Comparison of ENCODE assay signal across 8 mouse cellular contexts in the genomic region with DNA sequence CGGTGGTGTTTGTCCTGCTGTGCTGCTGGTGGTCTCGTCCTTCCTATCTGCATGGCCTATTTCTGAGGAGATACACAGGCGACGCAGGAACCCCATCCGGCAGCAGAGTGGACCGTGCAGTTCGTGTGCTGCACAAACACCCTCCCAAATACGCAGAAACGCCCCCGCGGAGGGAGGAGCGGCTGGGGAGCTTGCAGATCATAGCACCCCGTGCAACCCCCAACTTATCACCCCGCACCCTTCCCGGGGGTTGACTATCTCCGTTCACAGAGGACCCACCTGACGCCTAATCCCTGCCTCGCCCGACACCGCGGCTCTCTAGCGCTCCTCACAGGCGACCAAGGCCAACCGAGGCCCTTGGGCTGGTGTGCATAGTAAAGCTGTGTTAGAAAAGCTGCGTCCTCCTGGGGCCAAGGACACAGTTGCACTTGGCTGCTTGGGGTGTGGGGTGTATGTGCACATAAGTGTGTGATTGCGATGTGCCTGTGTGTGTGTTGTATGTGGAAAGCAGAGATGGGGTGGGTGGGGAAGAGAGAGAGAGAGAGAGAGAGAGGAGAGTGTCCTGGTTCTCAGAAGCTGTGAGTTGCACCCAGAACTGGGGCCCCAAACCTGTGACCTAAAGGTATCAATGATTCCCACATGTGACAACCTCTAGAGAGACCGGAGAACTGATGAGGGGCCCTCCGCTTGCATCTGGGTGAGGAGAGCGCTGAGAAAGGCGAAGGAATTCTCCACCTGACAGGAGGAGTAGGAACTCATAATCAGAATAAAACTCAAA. TPM values are rescaled to one million over a fixed set of nuclear protein-coding genes. Genes with fewer than 3 reads are reported as not detected.
DNase-seq lines count a peak whose midpoint lies in the region; ATAC-seq and TF ChIP-seq lines count a peak whose summit lies in the region.

No protein-coding gene starts in this region.

- TF ChIP-seq POLR2A in cerebellum, adult 2 months (IDR thresholded peaks at IDR 0.05; ENCODE audit: borderline replicate concordance, insufficient read depth, low read length): no peak

- H3K36me3 ChIP-seq in forebrain, embryonic 16.5 days (ENCODE audit: control insufficient read depth, insufficient read depth): no peaks in the 10 kb centered on the region
- peaks cover 5% of the 10 kb centered on the region for H3K36me3 ChIP-seq in liver, embryonic 12.5 days
- H3K36me3 ChIP-seq in neural tube, embryonic 12.5 days: no peaks in the 10 kb centered on the region

- WGBS in cerebellum, adult 2 months: 16% methylated on average over 30 of the region's 30 CpGs
- 16% methylated on average over 30 of the region's 30 CpGs for WGBS in forebrain, embryonic 16.5 days
- 6% methylated on average over 30 of the region's 30 CpGs for WGBS in liver, embryonic 12.5 days (ENCODE audit: insufficient replicate concordance)
- WGBS in neural tube, embryonic 12.5 days: 17% methylated on average over 30 of the region's 30 CpGs

- peaks cover 3% of the 10 kb centered on the region for H3K4me1 ChIP-seq in cerebellum, adult 2 months (ENCODE audit: control insufficient read depth, insufficient read depth, low read length)
- peaks cover 11% of the 10 kb centered on the region for H3K4me1 ChIP-seq in forebrain, embryonic 16.5 days (replicated peaks; ENCODE audit: control insufficient read depth, insufficient read depth, low read length)
- H3K4me1 ChIP-seq in liver, embryonic 12.5 days: peaks cover 84% of the 10 kb centered on the region
- peaks cover 7% of the 10 kb centered on the region for H3K4me1 ChIP-seq in neural tube, embryonic 12.5 days

- peak; percentile 52 for TF ChIP-seq CTCF in cerebellum, adult 2 months (IDR thresholded peaks at IDR 0.05; ENCODE audit: borderline replicate concordance, insufficient read depth, low read depth, low read length)

- H3K27me3 ChIP-seq in cerebellum, adult 2 months (ENCODE audit: control insufficient read depth, insufficient read depth, low read length): no peaks in the 10 kb centered on the region
- no peaks in the 10 kb centered on the region for H3K27me3 ChIP-seq in forebrain, embryonic 16.5 days (replicated peaks; ENCODE audit: control insufficient read depth, insufficient read depth, low read length)
- H3K27me3 ChIP-seq in liver, embryonic 12.5 days (replicated peaks): no peaks in the 10 kb centered on the region
- H3K27me3 ChIP-seq in neural tube, embryonic 12.5 days (replicated peaks): no peaks in the 10 kb centered on the region; the same call in none of the 2 replicates

- peak overlapping the region; percentile 52 for H3K4me2 ChIP-seq in forebrain, embryonic 16.5 days (ENCODE audit: low read length)
- H3K4me2 ChIP-seq in liver, embryonic 12.5 days: peak overlapping the region; percentile 84
- H3K4me2 ChIP-seq in neural tube, embryonic 12.5 days (replicated peaks): peak overlapping the region; percentile 62

- DNase-seq in thymus, postnatal 25 days: peak; percentile 8
- DNase-seq in thymus, adult 18-20 months: no peak
- peak; percentile 58 to 66 for DNase-seq in cerebellum, adult 2 months
- DNase-seq in kidney, postnatal 10 days: peak; percentile 55

- no peaks in the 10 kb centered on the region for H3K9me3 ChIP-seq in forebrain, embryonic 16.5 days (ENCODE audit: control insufficient read depth, low read length)
- no peaks in the 10 kb centered on the region for H3K9me3 ChIP-seq in liver, embryonic 12.5 days (replicated peaks)
- no peaks in the 10 kb centered on the region for H3K9me3 ChIP-seq in neural tube, embryonic 12.5 days

- no peak overlapping the region; the same call in 1 of the 2 replicates for H3K27ac ChIP-seq in cerebellum, adult 2 months (ENCODE audit: insufficient read depth, low read length)
- H3K27ac ChIP-seq in forebrain, embryonic 16.5 days (ENCODE audit: low read length): no peak overlapping the region
- H3K27ac ChIP-seq in liver, embryonic 12.5 days: peak overlapping the region; percentile 97
- H3K27ac ChIP-seq in neural tube, embryonic 12.5 days: no peak overlapping the region

- H3K9ac ChIP-seq in forebrain, embryonic 16.5 days (replicated peaks; ENCODE audit: low read depth, low read length): peak overlapping the region; percentile 40; the same call in 1 of the 2 replicates
- peak overlapping the region; percentile 74 for H3K9ac ChIP-seq in liver, embryonic 12.5 days
- peak overlapping the region; percentile 29; the same call in 1 of the 2 replicates for H3K9ac ChIP-seq in neural tube, embryonic 12.5 days

- H3K4me3 ChIP-seq in cerebellum, adult 2 months (replicated peaks; ENCODE audit: insufficient read depth, low read depth, low read length): peak overlapping the region; percentile 63
- H3K4me3 ChIP-seq in forebrain, embryonic 16.5 days (replicated peaks; ENCODE audit: low read length): peak overlapping the region; percentile 33
- peak overlapping the region; percentile 54 for H3K4me3 ChIP-seq in liver, embryonic 12.5 days
- H3K4me3 ChIP-seq in neural tube, embryonic 12.5 days: peak overlapping the region; percentile 28

- peak; percentile 47; the same call in 1 of the 2 replicates for ATAC-seq in forebrain, embryonic 16.5 days
- peak; percentile 91 for ATAC-seq in liver, embryonic 12.5 days
- 0 out of 2 replicates have a peak, but pooled peaks have one; percentile 29 for ATAC-seq in neural tube, embryonic 12.5 days (ENCODE audit: low FRiP score, low read depth)
- ATAC-seq in monocyte, adult 5-6 weeks (replicated peaks; ENCODE audit: insufficient number of reproducible peaks, low FRiP score, low TSS enrichment, poor library complexity, severe bottlenecking): no peak

RNA-seq across cellular contexts. Expression of a gene that starts 3.5 kb away (rescaled TPM):
- polyA plus RNA-seq in cerebellum, adult 2 months (2012; rRNA removed): 0.03 and 0.07 TPM in 2 replicates
- 0.13 TPM in 1 of 2 replicates, not detected in the other for polyA plus RNA-seq in forebrain, embryonic 16.5 days (2015; fragmentation: Nextera tagmentation; extraction: Ambion mirVana)
- 162 and 171 TPM in 2 replicates for polyA plus RNA-seq in liver, embryonic 12.5 days (2016; fragmentation: Nextera tagmentation; extraction: Ambion mirVana)
- polyA plus RNA-seq in neural tube, embryonic 12.5 days (2016; fragmentation: Nextera tagmentation; extraction: Ambion mirVana): 0.43 and 0.46 TPM in 2 replicates
- total RNA-seq in monocyte, adult 5-6 weeks (2017): not detected in 3 replicates

RNA-seq across cellular contexts. Expression of a gene that starts 27.5 kb away (rescaled TPM):
- polyA plus RNA-seq in cerebellum, adult 2 months (2012; rRNA removed): 13.0 and 14.6 TPM in 2 replicates
- 34.0 and 39.6 TPM in 2 replicates for polyA plus RNA-seq in forebrain, embryonic 16.5 days (2015; fragmentation: Nextera tagmentation; extraction: Ambion mirVana)
- polyA plus RNA-seq in liver, embryonic 12.5 days (2016; fragmentation: Nextera tagmentation; extraction: Ambion mirVana): 0.81 and 0.86 TPM in 2 replicates
- polyA plus RNA-seq in neural tube, embryonic 12.5 days (2016; fragmentation: Nextera tagmentation; extraction: Ambion mirVana): 19.5 and 23.2 TPM in 2 replicates
- total RNA-seq in monocyte, adult 5-6 weeks (2017): not detected in 3 replicates

RNA-seq across cellular contexts. Expression of a gene that starts 30.7 kb away (rescaled TPM):
- polyA plus RNA-seq in cerebellum, adult 2 months (2012; rRNA removed): 107 and 113 TPM in 2 replicates
- polyA plus RNA-seq in forebrain, embryonic 16.5 days (2015; fragmentation: Nextera tagmentation; extraction: Ambion mirVana): 380 and 438 TPM in 2 replicates
- polyA plus RNA-seq in liver, embryonic 12.5 days (2016; fragmentation: Nextera tagmentation; extraction: Ambion mirVana): 284 and 291 TPM in 2 replicates
- 353 and 354 TPM in 2 replicates for polyA plus RNA-seq in neural tube, embryonic 12.5 days (2016; fragmentation: Nextera tagmentation; extraction: Ambion mirVana)
- 37.2 to 55.7 TPM (median 39.0 TPM) in 3 replicates for total RNA-seq in monocyte, adult 5-6 weeks (2017)

RNA-seq across cellular contexts. Expression of a gene that starts 31.6 kb away (rescaled TPM):
- 0.03 TPM in 1 of 2 replicates, not detected in the other for polyA plus RNA-seq in cerebellum, adult 2 months (2012; rRNA removed)
- not detected in 2 replicates for polyA plus RNA-seq in forebrain, embryonic 16.5 days (2015; fragmentation: Nextera tagmentation; extraction: Ambion mirVana)
- 0.06 TPM in 1 of 2 replicates, not detected in the other for polyA plus RNA-seq in liver, embryonic 12.5 days (2016; fragmentation: Nextera tagmentation; extraction: Ambion mirVana)
- not detected in 2 replicates for polyA plus RNA-seq in neural tube, embryonic 12.5 days (2016; fragmentation: Nextera tagmentation; extraction: Ambion mirVana)
- total RNA-seq in monocyte, adult 5-6 weeks (2017): not detected in 3 replicates

RNA-seq across cellular contexts. Expression of a gene that starts 32.1 kb away (rescaled TPM):
- polyA plus RNA-seq in cerebellum, adult 2 months (2012; rRNA removed): 75.5 and 80.2 TPM in 2 replicates
- polyA plus RNA-seq in forebrain, embryonic 16.5 days (2015; fragmentation: Nextera tagmentation; extraction: Ambion mirVana): 19.2 and 23.9 TPM in 2 replicates
- 21.1 and 21.2 TPM in 2 replicates for polyA plus RNA-seq in liver, embryonic 12.5 days (2016; fragmentation: Nextera tagmentation; extraction: Ambion mirVana)
- 38.5 and 43.0 TPM in 2 replicates for polyA plus RNA-seq in neural tube, embryonic 12.5 days (2016; fragmentation: Nextera tagmentation; extraction: Ambion mirVana)
- total RNA-seq in monocyte, adult 5-6 weeks (2017): 81.2 to 140 TPM (median 118 TPM) in 3 replicates

Comparison
In these comparisons a context has a peak if more than half of its experiments do, and no peak if none do; other contexts are left out.
1. DNase-seq: peak in thymus, postnatal 25 days (single experiment), cerebellum, adult 2 months (2 of 2) and kidney, postnatal 10 days (single experiment); none in thymus, adult 18-20 months (0 of 2).
2. RNA of a gene that starts 3.5 kb away (polyA plus RNA-seq): 162 to 171 TPM in liver, embryonic 12.5 days; 0.43 to 0.46 TPM in neural tube, embryonic 12.5 days, 0.13 TPM in forebrain, embryonic 16.5 days and 0.03 to 0.07 TPM in cerebellum, adult 2 months; every median in the first group is over 100 times any median in the second.
3. Peak in every context shown above with its lines, with median percentiles within 50 percentile points of each other: H3K4me3 ChIP-seq, H3K4me2 ChIP-seq and H3K9ac ChIP-seq.